Mouse (Mus musculus): ENCODE data around the gene Traf3.

DNA sequence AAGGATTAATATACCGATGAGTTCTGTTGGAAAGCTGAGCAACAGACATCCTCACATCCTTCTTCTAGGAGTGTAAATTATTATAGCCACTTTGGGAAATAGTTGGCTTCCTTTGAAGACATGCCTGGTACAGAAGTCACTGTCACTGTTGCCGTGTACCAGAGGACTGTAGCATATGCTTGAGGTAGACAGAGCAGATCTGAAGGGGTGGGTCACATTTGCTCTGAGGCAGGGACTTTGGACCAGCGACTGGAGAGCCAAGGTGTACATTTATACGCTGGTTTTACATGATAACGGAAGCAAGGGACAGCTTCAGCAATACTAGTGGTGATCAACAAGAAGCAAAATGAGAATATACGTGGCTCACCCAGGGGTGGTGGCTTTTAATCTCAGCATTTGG, 52.7 kb downstream of the Traf3 start:
- TF ChIP-seq CTCF (IDR thresholded peaks at IDR 0.05; ENCODE audit: insufficient read depth, low read depth, low read length): no peak
- TF ChIP-seq POLR2A (IDR thresholded peaks at IDR 0.05; ENCODE audit: insufficient read depth, low read depth, low read length): no peak

Data from olfactory bulb, adult 2 months (tissue).